Mouse (Mus musculus) hematopoietic multipotent progenitor cell, adult 10-12 weeks (in vitro differentiated cells): Measurements from ENCODE around the gene Ccdc126. TPM values are rescaled to one million over a fixed set of nuclear protein-coding genes. Genes with fewer than 3 reads are reported as not detected.

Experiments
- polyA plus RNA-seq: library from polyadenylated mRNA; stranded (reverse); fragments of >175 nt; gene quantifications from 2 replicates; pipeline ENCODE4 v1.2.3, GENCODE M21; 2012; ENCODE audit warnings: low replicate concordance

Ccdc126 gene
- 1.2 and 1.3 TPM in 2 replicates for polyA plus RNA-seq

DNA sequence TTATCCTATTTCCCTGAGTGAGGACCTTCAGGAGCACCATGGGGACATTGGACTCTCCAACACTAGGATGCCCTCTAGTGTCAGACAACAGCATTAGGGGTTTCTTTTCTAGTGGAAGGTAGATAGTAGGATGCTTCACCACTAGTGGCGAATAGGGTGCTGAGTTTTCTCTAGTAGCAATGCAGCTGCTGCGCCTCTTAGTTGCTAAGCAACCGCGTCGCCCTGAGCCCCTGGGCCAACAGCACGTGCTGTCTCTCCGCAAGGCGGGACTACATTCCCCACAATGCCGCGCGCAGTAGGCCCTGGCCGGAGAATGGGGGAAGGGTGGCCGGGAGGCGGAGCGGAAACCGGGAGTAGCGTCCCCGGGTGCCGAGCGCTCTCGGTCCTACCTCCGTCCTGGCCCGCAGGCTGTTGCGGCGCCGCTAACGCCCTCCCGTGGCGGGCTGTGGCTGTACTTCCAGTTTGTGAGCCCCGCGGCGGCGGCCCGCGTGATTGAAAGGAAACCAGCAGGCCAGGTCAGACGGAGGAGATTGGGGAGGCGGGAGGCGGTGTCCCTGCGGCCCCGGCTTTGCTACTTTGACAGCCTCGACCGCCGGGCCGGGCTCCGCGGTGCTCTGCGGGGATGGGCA, at the start of gene Ccdc126:
TSS of gene Ccdc126 (plus strand) at position 309 of the 629 bp plus-strand sequence.

DNA sequence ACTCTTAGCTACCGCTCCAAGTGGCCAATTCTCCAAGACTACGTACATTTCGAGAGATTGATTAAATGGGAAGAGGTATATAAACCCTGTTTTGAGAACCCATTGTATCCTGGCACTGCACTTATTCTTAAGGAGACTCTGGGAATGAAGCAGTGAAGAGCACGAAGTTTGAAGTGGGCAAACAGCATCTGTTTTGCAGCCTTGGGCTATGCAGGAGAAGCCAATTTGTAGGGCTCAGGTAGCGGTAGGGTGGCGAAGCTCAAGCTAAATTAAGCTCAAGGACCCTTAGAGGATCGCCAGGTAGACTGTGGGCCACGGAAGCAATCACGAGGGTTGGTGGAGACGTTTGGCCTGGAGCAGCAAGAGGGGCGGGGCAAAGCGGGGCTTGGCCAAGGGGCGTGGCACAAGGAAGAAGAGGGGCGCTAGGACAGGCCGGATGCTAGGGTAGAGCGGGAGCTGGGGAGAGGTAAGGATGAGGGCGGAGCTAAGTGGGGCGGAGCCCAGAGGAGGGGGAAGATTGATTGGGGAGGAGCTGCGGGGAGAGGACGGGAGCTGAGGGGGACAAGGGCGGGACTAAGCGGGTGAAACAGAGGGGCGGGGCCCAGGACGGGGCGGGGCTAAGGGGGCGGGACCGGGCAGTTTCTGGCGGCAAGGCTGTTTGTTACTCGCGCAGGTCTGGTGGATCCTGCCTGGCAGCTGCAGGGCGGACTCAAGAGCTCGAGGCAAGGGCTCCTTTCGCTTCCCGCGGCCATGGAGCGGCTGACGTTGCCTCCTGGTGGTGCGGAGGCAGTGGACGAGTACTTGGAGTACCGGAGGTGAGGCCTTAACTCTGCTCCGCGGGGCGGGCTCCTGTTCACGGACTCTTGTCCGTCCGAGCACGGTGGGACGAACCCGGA, 48.3 kb downstream of the Ccdc126 start, which contains the start of gene Fam221a:
TSS of gene Fam221a (plus strand) at position 581 of the 896 bp plus-strand sequence.

Other genes with a start within 250 kb of the Ccdc126 start
- gene Malsu1, start 245.5 kb upstream of the Ccdc126 start, polyA plus RNA-seq: 23.5 and 51.1 TPM in 2 replicates
- 0.05 and 0.11 TPM in 2 replicates for gene Igf2bp3, start 104.3 kb upstream of the Ccdc126 start, polyA plus RNA-seq
- gene Tra2a, start 55.2 kb upstream of the Ccdc126 start, polyA plus RNA-seq: 13.3 and 18.9 TPM in 2 replicates
- 0.15 and 0.27 TPM in 2 replicates for gene Fam221a, start 48.5 kb downstream of the Ccdc126 start, polyA plus RNA-seq
- gene Stk31, start 76.3 kb downstream of the Ccdc126 start, polyA plus RNA-seq: not detected in 2 replicates